Mouse (Mus musculus) kidney, embryonic 16.5 days (tissue): Measurements from ENCODE around the gene Runx1. TPM values are rescaled to one million over a fixed set of nuclear protein-coding genes. Genes with fewer than 3 reads are reported as not detected.

ENCODE experiments used
- ATAC-seq: fragments of 200-750 bp; cut with Nextera tagmentation; 2 replicates; pipeline ENCODE4 v1.8.0; 2017; ENCODE audit warnings: moderate TSS enrichment; ENCODE audit not compliant: low FRiP score, low TSS enrichment
- H3K27ac ChIP-seq: fragments of 300-500 bp; sonication (generic); 2 replicates; pipeline ENCODE4 v1.5.1; 2014; ENCODE audit warnings: low read length
- H3K27me3 ChIP-seq: fragments of 300-500 bp; sonication (generic); 2 replicates; pipeline ENCODE4 v1.6.1; 2014; ENCODE audit warnings: low read length, control low read depth, mixed read lengths; ENCODE audit not compliant: insufficient read depth
- H3K36me3 ChIP-seq: fragments of 300-500 bp; sonication (generic); 2 replicates; pipeline ENCODE4 v1.6.1; 2014; ENCODE audit warnings: low read length, control low read depth, mixed read lengths; ENCODE audit not compliant: insufficient read depth
- H3K4me1 ChIP-seq: fragments of 300-500 bp; sonication (generic); 2 replicates; pipeline ENCODE4 v1.6.1; 2014; ENCODE audit warnings: low read length, control low read depth, mixed read lengths; ENCODE audit not compliant: insufficient read depth
- H3K4me2 ChIP-seq: fragments of 300-500 bp; sonication (generic); replicated peaks from 2 replicates; pipeline ENCODE4 v1.6.1; 2014; ENCODE audit warnings: low read depth, low read length
- H3K4me3 ChIP-seq: fragments of 300-500 bp; sonication (generic); 2 replicates; pipeline ENCODE4 v1.5.1; 2014; ENCODE audit warnings: mild to moderate bottlenecking, low read length
- H3K9ac ChIP-seq: fragments of 300-500 bp; sonication (generic); replicated peaks from 2 replicates; pipeline ENCODE4 v1.6.1; 2014; ENCODE audit warnings: low read length
- H3K9me3 ChIP-seq: fragments of 300-500 bp; sonication (generic); 2 replicates; pipeline ENCODE4 v1.6.1; 2016; ENCODE audit warnings: low read length, control low read depth
- WGBS: fragments of 180-500 bp; shearing (Covaris S2); extraction: QIAGEN DNeasy Blood & Tissue Kit; methylation state at CpG from one replicate; pipeline ENCODE4 v1.1.7; 2014; 5-methylcytosine and 5-hydroxymethylcytosine counted together
- polyA plus RNA-seq: library from polyadenylated mRNA; unstranded; fragments of >200 nt; fragmentation: Nextera tagmentation; extraction: Ambion mirVana; gene quantifications from 2 replicates; pipeline ENCODE4 v1.2.1, GENCODE M21; 2015

Gene Runx1
- polyA plus RNA-seq, 1 experiment from 2014 or later: 1.6 TPM

- 70% methylated on average over 8 of the region's 8 CpGs for WGBS
- peaks cover 6% of the 10 kb centered on the region; the same call in 1 of the 2 replicates for H3K4me1 ChIP-seq
- no peak; the same call in 1 of the 2 replicates for ATAC-seq
- no peak overlapping the region for H3K4me2 ChIP-seq
- no peaks in the 10 kb centered on the region for H3K9me3 ChIP-seq
- H3K36me3 ChIP-seq: no peaks in the 10 kb centered on the region
- H3K4me3 ChIP-seq: no peak overlapping the region
- no peak overlapping the region for H3K9ac ChIP-seq
- no peak overlapping the region for H3K27ac ChIP-seq
- H3K27me3 ChIP-seq: no peaks in the 10 kb centered on the region
Observed at GRCm38 (mm10) chr16:92639093-92639492, 186.9 kb downstream of the Runx1 start.

GRCm38 (mm10) chr16:92637033-92637432, 188.9 kb downstream of the Runx1 start:
- Histone ChIP-seq H3K27me3 (no peaks in the 10 kb centered on the region), H3K36me3 (no peaks in the 10 kb centered on the region), H3K4me3 (no peak overlapping the region), H3K27ac (no peak overlapping the region), H3K4me2 (no peak overlapping the region), H3K9ac (no peak overlapping the region), H3K9me3 (no peaks in the 10 kb centered on the region), H3K4me1 (peaks cover 10% of the 10 kb centered on the region)
- ATAC-seq: no peak
- 56% methylated on average over 5 of the region's 5 CpGs for WGBS

- Histone ChIP-seq H3K27ac (no peak overlapping the region), H3K4me3 (no peak overlapping the region), H3K27me3 (no peaks in the 10 kb centered on the region; the same call in 1 of the 2 replicates), H3K9ac (no peak overlapping the region), H3K9me3 (no peaks in the 10 kb centered on the region), H3K36me3 (no peaks in the 10 kb centered on the region), H3K4me1 (peaks cover 12% of the 10 kb centered on the region), H3K4me2 (peak overlapping the region; percentile 2; the same call in 1 of the 2 replicates)
- 17% methylated on average over 11 of the region's 11 CpGs for WGBS
- peak; percentile 88 for ATAC-seq
Observed at GRCm38 (mm10) chr16:92632115-92632763, 193.7 kb downstream of the Runx1 start.

GRCm38 (mm10) chr16:92631637-92632036, 194.3 kb downstream of the Runx1 start:
- ATAC-seq: peak; percentile 44; the same call in 1 of the 2 replicates
- Histone ChIP-seq H3K4me2 (no peak overlapping the region), H3K4me1 (peaks cover 12% of the 10 kb centered on the region), H3K4me3 (no peak overlapping the region), H3K9ac (no peak overlapping the region), H3K36me3 (no peaks in the 10 kb centered on the region), H3K27ac (no peak overlapping the region), H3K27me3 (peaks cover under 1% of the 10 kb centered on the region), H3K9me3 (no peaks in the 10 kb centered on the region)
- 23% methylated on average over 6 of the region's 6 CpGs for WGBS

GRCm38 (mm10) chr16:92630950-92631349, 195.0 kb downstream of the Runx1 start:
- Histone ChIP-seq H3K27ac (no peak overlapping the region), H3K4me2 (no peak overlapping the region), H3K4me3 (no peak overlapping the region), H3K9me3 (no peaks in the 10 kb centered on the region), H3K4me1 (peaks cover 12% of the 10 kb centered on the region), H3K9ac (no peak overlapping the region), H3K27me3 (peaks cover 3% of the 10 kb centered on the region), H3K36me3 (no peaks in the 10 kb centered on the region)
- no peak for ATAC-seq
- WGBS: 35% methylated on average over 5 of the region's 5 CpGs

- no peak overlapping the region for H3K9ac ChIP-seq
- no peak overlapping the region for H3K4me3 ChIP-seq
- H3K36me3 ChIP-seq: no peaks in the 10 kb centered on the region
- no peak for ATAC-seq
- no peaks in the 10 kb centered on the region for H3K9me3 ChIP-seq
- no peak overlapping the region for H3K4me2 ChIP-seq
- H3K27ac ChIP-seq: no peak overlapping the region
- peaks cover 3% of the 10 kb centered on the region for H3K27me3 ChIP-seq
- peaks cover 12% of the 10 kb centered on the region for H3K4me1 ChIP-seq
- 95% methylated on average over 7 of the region's 7 CpGs for WGBS
Observed at GRCm38 (mm10) chr16:92629829-92630228, 196.1 kb downstream of the Runx1 start.

GRCm38 (mm10) chr16:92627262-92627661, 198.7 kb downstream of the Runx1 start:
- WGBS: 45% methylated on average over 6 of the region's 6 CpGs
- no peaks in the 10 kb centered on the region for H3K9me3 ChIP-seq
- H3K36me3 ChIP-seq: no peaks in the 10 kb centered on the region
- no peak for ATAC-seq
- H3K4me2 ChIP-seq: no peak overlapping the region
- peaks cover 3% of the 10 kb centered on the region for H3K27me3 ChIP-seq
- H3K4me3 ChIP-seq: no peak overlapping the region
- H3K4me1 ChIP-seq: peaks cover 11% of the 10 kb centered on the region
- no peak overlapping the region for H3K27ac ChIP-seq
- no peak overlapping the region for H3K9ac ChIP-seq

GRCm38 (mm10) chr16:92623953-92624352, 202.0 kb downstream of the Runx1 start:
- Histone ChIP-seq H3K9me3 (no peaks in the 10 kb centered on the region), H3K4me1 (no peaks in the 10 kb centered on the region), H3K27me3 (peaks cover 3% of the 10 kb centered on the region), H3K36me3 (no peaks in the 10 kb centered on the region), H3K9ac (no peak overlapping the region), H3K4me2 (no peak overlapping the region), H3K27ac (no peak overlapping the region), H3K4me3 (no peak overlapping the region)
- WGBS: 89% methylated on average over 11 of the region's 11 CpGs
- ATAC-seq: no peak

- Histone ChIP-seq H3K4me1 (no peaks in the 10 kb centered on the region), H3K4me2 (no peak overlapping the region), H3K9ac (no peak overlapping the region), H3K27ac (no peak overlapping the region), H3K4me3 (no peak overlapping the region), H3K9me3 (peaks cover 9% of the 10 kb centered on the region), H3K36me3 (no peaks in the 10 kb centered on the region), H3K27me3 (peaks cover 3% of the 10 kb centered on the region; the same call in 1 of the 2 replicates)
- no peak for ATAC-seq
- WGBS: 57% methylated on average over 8 of the region's 8 CpGs
Observed at GRCm38 (mm10) chr16:92621859-92622258, 204.1 kb downstream of the Runx1 start.

GRCm38 (mm10) chr16:92620841-92621518, 205.0 kb downstream of the Runx1 start:
- no peak overlapping the region for H3K27ac ChIP-seq
- no peak overlapping the region for H3K4me3 ChIP-seq
- H3K9me3 ChIP-seq: peaks cover 9% of the 10 kb centered on the region
- no peaks in the 10 kb centered on the region for H3K36me3 ChIP-seq
- H3K9ac ChIP-seq: no peak overlapping the region
- H3K27me3 ChIP-seq: no peaks in the 10 kb centered on the region
- WGBS: 62% methylated on average over 10 of the region's 10 CpGs
- H3K4me2 ChIP-seq: no peak overlapping the region
- H3K4me1 ChIP-seq: no peaks in the 10 kb centered on the region
- ATAC-seq: no peak
